Mouse (Mus musculus) hindbrain, embryonic 14.5 days (tissue): ENCODE results near the gene Dnah14. TPM values are rescaled to one million over a fixed set of nuclear protein-coding genes. Genes with fewer than 3 reads are reported as not detected.
"Not testable (repeated sequence)": the region's sequence is repeated elsewhere in the genome, so short reads cannot be mapped to it uniquely, and the experiment has no call there.

Experiments used
- ATAC-seq: fragments of 200-750 bp; cut with Nextera tagmentation; 2 replicates; pipeline ENCODE4 v1.8.0; 2017; ENCODE audit warnings: moderate number of reproducible peaks, mild to moderate bottlenecking, moderate TSS enrichment, moderate library complexity; ENCODE audit not compliant: low FRiP score
- DNase-seq: peaks from one replicate; pipeline ENCODE4 v3.0.0-alpha.2; 2015; ENCODE audit warnings: low spot score
- H3K27ac ChIP-seq: fragments of 300-500 bp; sonication (generic); 2 replicates; pipeline ENCODE4 v1.5.1; 2014; ENCODE audit warnings: mild to moderate bottlenecking, moderate library complexity
- H3K27me3 ChIP-seq: fragments of 300-500 bp; sonication (generic); 2 replicates; pipeline ENCODE4 v1.6.1; 2014; ENCODE audit warnings: mild to moderate bottlenecking, low read length, mixed read lengths; ENCODE audit not compliant: control insufficient read depth, insufficient read depth
- H3K36me3 ChIP-seq: fragments of 300-500 bp; sonication (generic); replicated peaks from 2 replicates; pipeline ENCODE4 v1.6.1; 2014; ENCODE audit not compliant: control insufficient read depth, insufficient read depth
- H3K4me1 ChIP-seq: fragments of 300-500 bp; sonication (generic); replicated peaks from 2 replicates; pipeline ENCODE4 v1.6.1; 2014; ENCODE audit warnings: antibody characterized with exemption, low read length, mixed read lengths; ENCODE audit not compliant: control insufficient read depth, insufficient read depth
- H3K4me2 ChIP-seq: fragments of 300-500 bp; sonication (generic); replicated peaks from 2 replicates; pipeline ENCODE4 v1.6.1; 2014; ENCODE audit warnings: mild to moderate bottlenecking, moderate library complexity
- H3K4me3 ChIP-seq: fragments of 300-500 bp; sonication (generic); replicated peaks from 2 replicates; pipeline ENCODE4 v1.5.1; 2014; ENCODE audit warnings: mild to moderate bottlenecking, low read length
- H3K9ac ChIP-seq: fragments of 300-500 bp; sonication (generic); 2 replicates; pipeline ENCODE4 v1.6.1; 2014
- H3K9me3 ChIP-seq: fragments of 300-500 bp; sonication (generic); 2 replicates; pipeline ENCODE4 v1.6.1; 2016; ENCODE audit warnings: low read length; ENCODE audit not compliant: control insufficient read depth
- WGBS: fragments of 180-500 bp; shearing (Covaris S2); extraction: QIAGEN DNeasy Blood & Tissue Kit; methylation state at CpG from one replicate; pipeline ENCODE4 v1.1.7; 2014; 5-methylcytosine and 5-hydroxymethylcytosine counted together
- polyA plus RNA-seq: library from polyadenylated mRNA; unstranded; fragments of >200 nt; fragmentation: Nextera tagmentation; extraction: Ambion mirVana; gene quantifications from 2 replicates; pipeline ENCODE4 v1.2.1, GENCODE M21; 2014

Dnah14 gene
- polyA plus RNA-seq, 1 experiment from 2014 or later = 0.90 TPM

DNA sequence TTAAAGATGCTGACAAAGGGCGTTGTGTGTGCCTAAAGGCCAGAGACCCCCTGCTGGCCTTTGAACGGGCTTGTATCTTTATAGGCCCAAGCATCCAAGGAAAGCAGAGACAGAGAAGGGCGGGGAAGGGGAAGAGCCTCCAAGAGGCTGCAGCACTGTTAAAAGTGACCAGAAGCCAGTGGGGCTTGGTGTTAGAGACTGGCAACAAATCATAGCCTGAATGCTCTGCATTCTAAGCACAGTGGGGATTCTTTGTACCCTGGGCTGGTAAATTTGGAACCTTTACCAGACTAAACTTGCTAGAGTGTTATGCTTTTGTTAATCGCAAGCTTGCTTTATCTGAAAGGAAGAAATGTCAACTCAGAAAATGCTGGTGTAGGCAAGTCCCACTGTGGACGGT lies 163.9 kb downstream of the Dnah14 start:
- H3K27me3 ChIP-seq = no peaks in the 10 kb centered on the region
- H3K36me3 ChIP-seq = no peaks in the 10 kb centered on the region
- no peak overlapping the region for H3K4me3 ChIP-seq
- no peak overlapping the region for H3K4me2 ChIP-seq
- ATAC-seq = no peak
- H3K4me1 ChIP-seq = no peaks in the 10 kb centered on the region
- H3K9ac ChIP-seq = no peak overlapping the region
- no peaks in the 10 kb centered on the region for H3K9me3 ChIP-seq
- 38% methylated on average over 5 of the region's 5 CpGs for WGBS
- no peak for DNase-seq
- H3K27ac ChIP-seq = no peak overlapping the region

DNA sequence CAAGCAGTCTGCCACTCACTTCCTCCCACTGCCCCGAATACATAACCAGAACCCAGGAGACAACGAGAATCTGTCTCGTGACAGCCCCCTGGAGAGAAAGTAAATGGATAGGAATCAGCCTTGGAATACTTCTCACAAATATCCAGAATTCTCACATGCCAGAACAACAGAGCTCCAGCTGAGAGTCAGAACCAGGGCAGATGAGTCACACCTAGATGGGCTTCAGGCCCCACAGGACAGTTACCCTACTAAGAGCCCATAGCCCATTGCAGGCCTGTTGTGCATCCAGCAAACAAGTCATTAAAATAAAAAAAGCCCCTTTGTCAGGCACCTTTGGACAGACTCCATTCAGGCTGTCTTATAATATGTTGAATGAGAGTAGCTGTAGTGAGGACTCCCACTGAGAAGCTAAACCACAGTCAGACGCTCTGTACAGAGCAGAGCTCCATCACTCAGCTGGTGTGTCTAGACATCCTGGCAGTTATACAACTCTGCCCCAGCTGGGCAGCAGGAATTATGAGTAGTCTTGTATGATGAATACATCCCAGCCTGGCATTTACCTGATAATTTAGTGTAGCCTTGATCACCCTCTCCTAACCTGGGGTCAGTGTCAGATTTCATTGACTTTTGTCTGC lies 166.0 kb downstream of the Dnah14 start:
- Histone ChIP-seq H3K27me3 (no peaks in the 10 kb centered on the region), H3K9me3 (no peaks in the 10 kb centered on the region), H3K4me3 (no peak overlapping the region), H3K9ac (no peak overlapping the region), H3K4me2 (no peak overlapping the region), H3K4me1 (no peaks in the 10 kb centered on the region), H3K36me3 (no peaks in the 10 kb centered on the region), H3K27ac (no peak overlapping the region)
- DNase-seq (no peak), ATAC-seq (no peak)
- 36% methylated on average over 4 of the region's 4 CpGs for WGBS

DNA sequence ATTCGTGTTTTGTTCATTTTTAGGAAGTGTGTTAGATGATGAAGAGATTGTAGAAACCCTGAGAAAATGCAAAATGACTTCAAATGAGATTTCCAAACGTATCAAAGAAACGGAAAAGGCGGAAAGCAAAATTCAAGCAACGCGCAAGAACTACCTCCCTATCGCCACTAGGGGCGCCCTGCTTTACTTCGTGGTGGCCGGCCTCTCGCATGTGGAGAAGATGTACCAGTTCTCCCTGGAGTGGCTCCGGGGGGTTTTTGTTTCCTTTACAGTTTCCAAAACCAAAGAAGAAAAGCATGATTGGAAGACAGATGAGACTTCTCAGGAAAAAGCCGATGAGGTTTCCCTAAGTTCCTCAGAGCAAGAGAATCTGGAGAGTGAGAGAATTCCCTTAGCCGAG lies 193.0 kb downstream of the Dnah14 start:
- no peak overlapping the region for H3K4me2 ChIP-seq
- H3K9me3 ChIP-seq = no peaks in the 10 kb centered on the region
- no peak overlapping the region for H3K9ac ChIP-seq
- ATAC-seq = no peak
- H3K27ac ChIP-seq = no peak overlapping the region
- H3K27me3 ChIP-seq = no peaks in the 10 kb centered on the region
- no peaks in the 10 kb centered on the region for H3K36me3 ChIP-seq
- H3K4me1 ChIP-seq = no peaks in the 10 kb centered on the region
- 61% methylated on average over 14 of the region's 14 CpGs for WGBS
- DNase-seq = no peak
- no peak overlapping the region for H3K4me3 ChIP-seq

GRCm38 (mm10) chr1:181771871-181772270 lies 195.5 kb downstream of the Dnah14 start:
- Histone ChIP-seq H3K27me3 (no peaks in the 10 kb centered on the region), H3K36me3 (no peaks in the 10 kb centered on the region), H3K9ac (no peak overlapping the region), H3K4me1 (no peaks in the 10 kb centered on the region), H3K4me3 (no peak overlapping the region), H3K4me2 (no peak overlapping the region), H3K27ac (no peak overlapping the region), H3K9me3 (no peaks in the 10 kb centered on the region)
- no peak for ATAC-seq
- DNase-seq = no peak
- 94% methylated on average over 3 of the region's 3 CpGs for WGBS

- DNase-seq (no peak), ATAC-seq (no peak)
- H3K9me3 ChIP-seq = no peaks in the 10 kb centered on the region
- H3K9ac ChIP-seq = no peak overlapping the region
- H3K4me3 ChIP-seq = no peak overlapping the region
- H3K4me2 ChIP-seq = no peak overlapping the region
- WGBS = 65% methylated on average over 1 of the region's 1 CpGs
- no peaks in the 10 kb centered on the region for H3K27me3 ChIP-seq
- no peaks in the 10 kb centered on the region for H3K4me1 ChIP-seq
- no peak overlapping the region for H3K27ac ChIP-seq
- no peaks in the 10 kb centered on the region for H3K36me3 ChIP-seq
Measured at GRCm38 (mm10) chr1:181776541-181776940, 200.2 kb downstream of the Dnah14 start.

DNA sequence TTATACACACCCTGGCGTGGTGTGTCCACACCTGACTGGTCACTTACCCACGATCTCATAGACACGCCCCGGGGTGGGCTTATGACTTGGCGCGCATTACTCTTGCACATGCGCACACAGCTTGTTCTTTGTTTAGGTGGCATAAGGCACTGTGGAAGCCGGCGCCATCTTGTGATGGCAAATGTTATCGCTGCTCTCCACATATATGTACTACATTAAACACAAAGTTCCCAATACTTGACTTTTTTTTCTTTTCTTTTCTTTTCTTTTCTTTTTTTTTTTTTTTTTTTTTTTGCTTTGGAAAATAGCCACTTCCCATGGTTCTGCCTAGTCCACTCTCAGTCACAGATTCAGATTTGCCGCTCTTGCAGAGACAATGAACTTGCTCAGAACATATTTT lies 206.2 kb downstream of the Dnah14 start:
- H3K27ac ChIP-seq, H3K4me3 ChIP-seq, DNase-seq, H3K9me3 ChIP-seq, H3K4me2 ChIP-seq, H3K4me1 ChIP-seq, ATAC-seq, H3K27me3 ChIP-seq, H3K9ac ChIP-seq, H3K36me3 ChIP-seq: not testable (repeated sequence)
- WGBS = 94% methylated on average over 11 of the region's 11 CpGs

- Histone ChIP-seq H3K4me2 (no peak overlapping the region), H3K27me3 (no peaks in the 10 kb centered on the region), H3K9me3 (no peaks in the 10 kb centered on the region), H3K9ac (no peak overlapping the region), H3K36me3 (no peaks in the 10 kb centered on the region), H3K27ac (no peak overlapping the region), H3K4me3 (no peak overlapping the region), H3K4me1 (no peaks in the 10 kb centered on the region; the same call in 1 of the 2 replicates)
- no peak for ATAC-seq
- DNase-seq = no peak
- 48% methylated on average over 6 of the region's 6 CpGs for WGBS
Measured at GRCm38 (mm10) chr1:181789952-181790351, 213.6 kb downstream of the Dnah14 start.

DNA sequence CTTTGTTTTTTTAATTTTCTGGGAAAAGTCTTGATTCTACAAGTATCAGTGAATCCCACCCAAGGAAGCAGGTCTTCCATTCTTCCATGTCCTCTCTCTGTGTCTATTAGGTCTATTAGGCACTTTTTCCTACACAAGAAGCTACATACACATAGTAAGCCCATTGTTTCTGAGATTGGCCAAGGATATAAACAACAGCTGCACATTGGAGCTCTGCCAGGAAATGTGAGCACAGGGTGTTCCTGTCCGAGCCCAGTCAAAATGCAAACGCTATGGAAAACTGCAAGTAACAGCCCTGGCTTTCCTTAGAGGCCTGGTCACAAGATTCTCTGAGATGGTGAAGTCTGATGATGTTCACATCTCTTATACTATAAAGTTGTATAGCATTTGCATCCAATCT lies 217.2 kb downstream of the Dnah14 start:
- no peak overlapping the region for H3K4me2 ChIP-seq
- WGBS = 52% methylated on average over 2 of the region's 2 CpGs

GRCm38 (mm10) chr1:181799911-181800310 lies 223.6 kb downstream of the Dnah14 start:
- Histone ChIP-seq H3K27me3 (no peaks in the 10 kb centered on the region), H3K4me1 (no peaks in the 10 kb centered on the region), H3K27ac (no peak overlapping the region), H3K36me3 (no peaks in the 10 kb centered on the region), H3K4me2 (no peak overlapping the region), H3K4me3 (no peak overlapping the region), H3K9ac (no peak overlapping the region), H3K9me3 (no peaks in the 10 kb centered on the region)
- no peak for ATAC-seq
- no peak for DNase-seq
- 87% methylated on average over 3 of the region's 3 CpGs for WGBS

More for the DNA sequence above, 217.2 kb downstream of the Dnah14 start:
- H3K27me3 ChIP-seq = no peaks in the 10 kb centered on the region
- H3K9ac ChIP-seq = no peak overlapping the region
- no peak overlapping the region for H3K4me3 ChIP-seq
- H3K4me1 ChIP-seq = no peaks in the 10 kb centered on the region; the same call in 1 of the 2 replicates
- peak; percentile 44 for DNase-seq
- H3K36me3 ChIP-seq = no peaks in the 10 kb centered on the region
- ATAC-seq = no peak
- no peaks in the 10 kb centered on the region for H3K9me3 ChIP-seq
- no peak overlapping the region for H3K27ac ChIP-seq

DNA sequence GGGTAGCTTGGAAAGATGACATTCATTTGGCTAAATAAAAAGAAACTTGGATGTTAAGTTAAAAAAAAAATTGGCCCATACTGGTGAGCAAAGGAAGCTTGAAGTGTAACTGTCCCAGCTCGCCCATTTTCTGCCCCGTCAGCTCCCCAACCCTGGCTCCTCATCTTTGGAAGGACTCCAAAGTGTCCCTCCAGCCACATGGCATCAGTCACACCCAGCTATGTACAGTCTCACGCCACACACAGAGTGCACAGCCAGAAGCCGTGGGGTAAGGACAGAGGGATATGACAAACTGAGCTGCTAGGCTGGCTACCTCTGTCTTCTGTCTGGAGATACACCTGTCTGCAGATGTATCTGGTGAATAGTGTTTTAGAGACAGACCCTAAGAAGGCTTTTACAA lies 224.3 kb downstream of the Dnah14 start:
- Histone ChIP-seq H3K4me2 (no peak overlapping the region), H3K27ac (no peak overlapping the region), H3K9ac (no peak overlapping the region), H3K4me1 (no peaks in the 10 kb centered on the region), H3K4me3 (no peak overlapping the region), H3K36me3 (no peaks in the 10 kb centered on the region), H3K9me3 (no peaks in the 10 kb centered on the region), H3K27me3 (no peaks in the 10 kb centered on the region)
- ATAC-seq (no peak), DNase-seq (no peak)
- 81% methylated on average over 4 of the region's 4 CpGs for WGBS
